Mouse (Mus musculus): ENCODE data around the gene Phlda3. TPM values are rescaled to one million over a fixed set of nuclear protein-coding genes. Genes with fewer than 3 reads are reported as not detected.

The Phlda3 gene
- total RNA-seq, 2 experiments from 2014 or later = 152 to 154 TPM

Other genes with a start within 250 kb of the Phlda3 start
- gene Nav1, start 158.8 kb upstream of the Phlda3 start, total RNA-seq (2021) = 10 to 100 TPM in 1 of 2 experiments, 1 to 10 TPM in 1; 8.4 to 11.4 TPM
- gene Csrp1, start 46.1 kb upstream of the Phlda3 start, total RNA-seq (2021) = 10 to 100 TPM; 21.6 to 31.7 TPM
- gene Tnni1, start 13.3 kb downstream of the Phlda3 start, total RNA-seq (2021) = 100 to 1,000 TPM; 310 to 354 TPM
- under 1 TPM in 1 of 2 experiments, not detected in 1; 0.09 TPM for gene Lad1, start 52.5 kb downstream of the Phlda3 start, total RNA-seq (2021)
- gene Tnnt2, start 70.2 kb downstream of the Phlda3 start, total RNA-seq (2021) = 1 to 10 TPM; 3.3 to 4.3 TPM
- gene Pkp1, start 153.1 kb downstream of the Phlda3 start, total RNA-seq (2021) = under 1 TPM in 1 of 2 experiments, not detected in 1; 0.09 TPM
- 10 to 100 TPM; 32.4 to 62.9 TPM for gene Igfn1, start 240.2 kb downstream of the Phlda3 start, total RNA-seq (2021)
- 1 to 10 TPM; 5.9 to 7.0 TPM for gene Tmem9, start 242.0 kb downstream of the Phlda3 start, total RNA-seq (2021)

All from gastrocnemius, adult 18-20 months (tissue).